Mouse (Mus musculus) liver, embryonic 11.5 days (tissue): ENCODE data around the gene Clasp2. TPM values are rescaled to one million over a fixed set of nuclear protein-coding genes. Genes with fewer than 3 reads are reported as not detected.
A peak's percentile ranks its signal among the peaks of the same experiment; 100 is the strongest.

Source experiments
- ATAC-seq: fragments of 200-750 bp; cut with Nextera tagmentation; replicated peaks from 2 replicates; pipeline ENCODE4 v1.8.0; 2017; ENCODE audit warnings: moderate number of reproducible peaks, mild to moderate bottlenecking, moderate TSS enrichment, moderate library complexity; ENCODE audit not compliant: low FRiP score
- DNase-seq: peaks from one replicate; pipeline ENCODE4 v3.0.0-alpha.2; 2017; ENCODE audit warnings: low spot score
- H3K27ac ChIP-seq: fragments of 300-500 bp; sonication (generic); 2 replicates; pipeline ENCODE4 v1.5.1; 2014; ENCODE audit warnings: mild to moderate bottlenecking, low read depth, low read length, control low read depth
- H3K27me3 ChIP-seq: fragments of 300-500 bp; sonication (generic); replicated peaks from 2 replicates; pipeline ENCODE4 v1.6.1; 2014; ENCODE audit warnings: low read length, mixed read lengths; ENCODE audit not compliant: control insufficient read depth, insufficient read depth
- H3K36me3 ChIP-seq: fragments of 300-500 bp; sonication (generic); 2 replicates; pipeline ENCODE4 v1.6.1; 2014; ENCODE audit warnings: mild to moderate bottlenecking, low read length, moderate library complexity, mixed read lengths; ENCODE audit not compliant: control insufficient read depth, insufficient read depth
- H3K4me1 ChIP-seq: fragments of 300-500 bp; sonication (generic); replicated peaks from 2 replicates; pipeline ENCODE4 v1.6.1; 2014; ENCODE audit warnings: low read length, mixed read lengths; ENCODE audit not compliant: control insufficient read depth, insufficient read depth
- H3K4me2 ChIP-seq: fragments of 300-500 bp; sonication (generic); 2 replicates; pipeline ENCODE4 v1.6.1; 2014; ENCODE audit warnings: mild to moderate bottlenecking, control low read depth, moderate library complexity
- H3K4me3 ChIP-seq: fragments of 300-500 bp; sonication (generic); 2 replicates; pipeline ENCODE4 v1.5.1; 2014; ENCODE audit warnings: low read depth, low read length, control low read depth
- H3K9ac ChIP-seq: fragments of 300-500 bp; sonication (generic); 2 replicates; pipeline ENCODE4 v1.6.1; 2014; ENCODE audit warnings: low read depth, low read length, control low read depth
- H3K9me3 ChIP-seq: fragments of 300-500 bp; sonication (generic); 2 replicates; pipeline ENCODE4 v1.6.1; 2016; ENCODE audit warnings: low read length, inconsistent platforms, mixed read lengths; ENCODE audit not compliant: control insufficient read depth
- WGBS: fragments of 180-500 bp; shearing (Covaris S2); extraction: QIAGEN DNeasy Blood & Tissue Kit; methylation state at CpG from one replicate; pipeline ENCODE4 v1.1.7; 2014; 5-methylcytosine and 5-hydroxymethylcytosine counted together
- polyA plus RNA-seq: library from polyadenylated mRNA; unstranded; fragments of >200 nt; fragmentation: Nextera tagmentation; extraction: Ambion mirVana; gene quantifications from 2 replicates; pipeline ENCODE4 v1.2.1, GENCODE M21; 2014

The Clasp2 gene
- 30.5 and 31.2 TPM in 2 replicates for polyA plus RNA-seq

- ATAC-seq, result peak; percentile 92
- Histone ChIP-seq H3K4me2 (peak within 1 kb of the TSS; percentile 99), H3K27me3 (no peaks in the 10 kb centered on the region), H3K36me3 (no peaks in the 10 kb centered on the region), H3K27ac (peak within 1 kb of the TSS; percentile 49), H3K4me3 (peak within 1 kb of the TSS; percentile 67), H3K9me3 (no peaks in the 10 kb centered on the region), H3K9ac (peak within 1 kb of the TSS; percentile 74), H3K4me1 (peaks cover 14% of the 10 kb centered on the region)
- DNase-seq, result peak; percentile 84
- WGBS, result under 1% methylated on average over 62 of the region's 63 CpGs
Measured at GRCm38 (mm10) chr9:113741108-113741636, at the start of gene Clasp2. Gene Clasp2, plus strand, starts transcription at chr9:113741473.

GRCm38 (mm10) chr9:113701441-113702160 is 39.7 kb upstream of the Clasp2 start:
- no peak for ATAC-seq
- no peak overlapping the region for H3K27ac ChIP-seq
- WGBS, result 83% methylated on average over 5 of the region's 5 CpGs

GRCm38 (mm10) chr9:113706108-113706507 is 35.2 kb upstream of the Clasp2 start:
- DNase-seq, result no peak
- H3K27ac ChIP-seq, result no peak overlapping the region
- no peak overlapping the region for H3K9ac ChIP-seq
- H3K4me1 ChIP-seq, result peaks cover 14% of the 10 kb centered on the region
- H3K9me3 ChIP-seq, result no peaks in the 10 kb centered on the region
- H3K27me3 ChIP-seq, result no peaks in the 10 kb centered on the region
- no peak for ATAC-seq
- peak overlapping the region; percentile 92 for H3K4me2 ChIP-seq
- H3K4me3 ChIP-seq, result peak overlapping the region; percentile 88
- no peaks in the 10 kb centered on the region for H3K36me3 ChIP-seq
- 49% methylated on average over 2 of the region's 2 CpGs for WGBS

More at GRCm38 (mm10) chr9:113701441-113702160, 39.7 kb upstream of the Clasp2 start:
- peaks cover 8% of the 10 kb centered on the region for H3K36me3 ChIP-seq
- no peak for DNase-seq
- H3K4me1 ChIP-seq, result peaks cover 6% of the 10 kb centered on the region
- no peaks in the 10 kb centered on the region for H3K27me3 ChIP-seq
- no peak overlapping the region for H3K4me3 ChIP-seq
- H3K9ac ChIP-seq, result no peak overlapping the region
- no peak overlapping the region for H3K4me2 ChIP-seq
- H3K9me3 ChIP-seq, result no peaks in the 10 kb centered on the region

GRCm38 (mm10) chr9:113706841-113707240 is 34.4 kb upstream of the Clasp2 start:
- DNase-seq (no peak), ATAC-seq (no peak)
- no peak overlapping the region for H3K27ac ChIP-seq
- H3K36me3 ChIP-seq, result no peaks in the 10 kb centered on the region
- 38% methylated on average over 9 of the region's 9 CpGs for WGBS
- H3K4me2 ChIP-seq, result peak overlapping the region; percentile 92
- no peaks in the 10 kb centered on the region for H3K27me3 ChIP-seq
- peaks cover 14% of the 10 kb centered on the region for H3K4me1 ChIP-seq
- H3K4me3 ChIP-seq, result peak overlapping the region; percentile 88
- peak overlapping the region; percentile 97 for H3K9ac ChIP-seq
- no peaks in the 10 kb centered on the region for H3K9me3 ChIP-seq

GRCm38 (mm10) chr9:113707481-113708360 is 33.6 kb upstream of the Clasp2 start, which contains the start of gene Pdcd6ip:
Gene Pdcd6ip, minus strand, starts transcription at chr9:113708259.
- under 1% methylated on average over 75 of the region's 77 CpGs for whole genome bisulfite sequencing
- ATAC-seq, result peak; percentile 89
- no peaks in the 10 kb centered on the region for H3K36me3 ChIP-seq
- no peaks in the 10 kb centered on the region for H3K9me3 ChIP-seq
- peak within 1 kb of the TSS; percentile 97 for H3K9ac ChIP-seq
- no peaks in the 10 kb centered on the region for H3K27me3 ChIP-seq
- peak within 1 kb of the TSS; percentile 76 for H3K27ac ChIP-seq
- peak within 1 kb of the TSS; percentile 92 for H3K4me2 ChIP-seq
- peaks cover 14% of the 10 kb centered on the region for H3K4me1 ChIP-seq
- peak within 1 kb of the TSS; percentile 88 for H3K4me3 ChIP-seq
- DNase-seq, result peak; percentile 89

GRCm38 (mm10) chr9:113708361-113709280 is 32.7 kb upstream of the Clasp2 start:
- H3K27ac ChIP-seq, result peak overlapping the region; percentile 76; the same call in 1 of the 2 replicates
- no peaks in the 10 kb centered on the region for H3K36me3 ChIP-seq
- no peaks in the 10 kb centered on the region for H3K9me3 ChIP-seq
- 51% methylated on average over 19 of the region's 19 CpGs for WGBS
- DNase-seq (no peak), ATAC-seq (no peak)
- peak overlapping the region; percentile 97 for H3K9ac ChIP-seq
- H3K4me2 ChIP-seq, result peak overlapping the region; percentile 92
- no peaks in the 10 kb centered on the region for H3K27me3 ChIP-seq
- peak overlapping the region; percentile 88 for H3K4me3 ChIP-seq
- peaks cover 14% of the 10 kb centered on the region for H3K4me1 ChIP-seq

GRCm38 (mm10) chr9:113710871-113711270 is 30.4 kb upstream of the Clasp2 start:
- no peaks in the 10 kb centered on the region for H3K36me3 ChIP-seq
- H3K9ac ChIP-seq, result no peak overlapping the region
- no peak overlapping the region for H3K27ac ChIP-seq
- peaks cover 14% of the 10 kb centered on the region for H3K4me1 ChIP-seq
- H3K9me3 ChIP-seq, result no peaks in the 10 kb centered on the region
- DNase-seq (no peak), ATAC-seq (no peak)
- H3K4me2 ChIP-seq, result no peak overlapping the region
- no peaks in the 10 kb centered on the region for H3K27me3 ChIP-seq
- 76% methylated on average over 12 of the region's 12 CpGs for WGBS
- H3K4me3 ChIP-seq, result no peak overlapping the region

- no peaks in the 10 kb centered on the region for H3K27me3 ChIP-seq
- no peak overlapping the region for H3K4me3 ChIP-seq
- H3K4me1 ChIP-seq, result no peaks in the 10 kb centered on the region
- H3K36me3 ChIP-seq, result no peaks in the 10 kb centered on the region
- ATAC-seq (no peak), DNase-seq (no peak)
- H3K9ac ChIP-seq, result no peak overlapping the region
- 50% methylated on average over 5 of the region's 5 CpGs for WGBS
- no peak overlapping the region for H3K27ac ChIP-seq
- H3K9me3 ChIP-seq, result no peaks in the 10 kb centered on the region
- no peak overlapping the region for H3K4me2 ChIP-seq
Measured at GRCm38 (mm10) chr9:113719063-113719462, 22.2 kb upstream of the Clasp2 start.
